Mouse (Mus musculus) liver, embryonic 14 days (tissue): ENCODE data around the gene Gng11. TPM values are rescaled to one million over a fixed set of nuclear protein-coding genes. Genes with fewer than 3 reads are reported as not detected.

Experiments used
- polyA plus RNA-seq: library from polyadenylated mRNA; depleted of rRNA; stranded (reverse); fragments of >200 nt; gene quantifications from 2 replicates; pipeline ENCODE4 v1.2.3, GENCODE M21; 2012; rRNA removed

The Gng11 gene
- polyA plus RNA-seq, result 8.0 and 8.5 TPM in 2 replicates

DNA sequence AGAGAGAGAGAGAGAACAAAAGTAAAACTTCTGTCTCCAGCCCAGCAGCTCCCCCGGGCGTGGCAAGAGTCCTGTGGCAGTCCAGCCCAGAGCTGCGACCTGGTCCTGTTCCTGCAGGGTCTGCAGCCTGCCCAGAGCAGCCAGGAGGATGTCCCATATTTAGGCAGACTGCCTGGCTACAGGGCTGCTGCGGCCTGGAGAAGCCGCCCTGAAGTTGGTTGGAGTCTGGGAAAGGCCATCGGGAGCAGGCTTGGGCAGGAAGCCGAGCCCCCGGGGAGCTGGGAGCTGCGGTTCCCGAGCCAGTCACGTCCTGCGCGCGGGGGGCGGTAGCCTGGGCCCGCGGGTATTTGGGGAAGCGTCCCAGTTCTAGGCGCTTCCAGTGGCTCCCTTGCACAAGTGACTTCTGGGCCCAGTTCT, at the start of gene Gng11:
Gng11 (plus strand) TSS at position 15 of the 417 bp plus-strand sequence.

GRCm38 (mm10) chr6:3988750-3989149, 15.0 kb upstream of the Gng11 start, which contains the start of gene Tfpi2:
Gene Tfpi2 (minus strand): TSS chr6:3988919.

DNA sequence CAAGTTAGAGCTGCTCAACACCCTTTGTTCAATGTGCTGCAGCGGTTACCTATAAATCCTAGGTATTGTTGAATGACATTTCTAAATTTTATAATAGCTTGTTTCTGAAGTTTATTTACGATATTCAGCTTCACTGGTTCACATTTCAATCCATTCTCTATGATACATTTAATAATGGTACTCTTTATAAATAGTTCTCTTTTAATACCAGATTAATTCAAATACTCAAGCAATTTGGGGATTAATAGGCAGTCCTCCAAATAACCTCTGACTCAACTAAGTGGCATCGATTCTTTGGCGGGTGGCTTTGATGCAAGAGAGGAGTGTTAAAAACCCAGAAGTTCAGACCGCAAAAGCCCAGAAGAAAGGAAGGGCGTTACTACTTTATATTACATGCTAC, 10.2 kb upstream of the Gng11 start, which contains the start of gene Gngt1:
Gngt1 (plus strand) TSS at position 301 of the 400 bp plus-strand sequence.

Other genes with a start within 250 kb of the Gng11 start
- 0.01 TPM in 1 of 2 replicates, not detected in the other for gene Calcr, start 239.2 kb upstream of the Gng11 start, polyA plus RNA-seq
- 20.9 and 26.0 TPM in 2 replicates for gene Tfpi2, start 15.0 kb upstream of the Gng11 start, polyA plus RNA-seq
- 0.02 TPM in 1 of 2 replicates, not detected in the other for gene Gngt1, start 10.1 kb upstream of the Gng11 start, polyA plus RNA-seq
- 18.5 and 20.7 TPM in 2 replicates for gene Bet1, start 83.1 kb downstream of the Gng11 start, polyA plus RNA-seq